38 mouse cellular contexts compared by ENCODE assay signal in genomic region chr5:139455166-139455565, GRCm38 (mm10). TPM values are rescaled to one million over a fixed set of nuclear protein-coding genes. Genes with fewer than 3 reads are reported as not detected.
DNase-seq lines count a peak whose midpoint lies in the region; ATAC-seq and TF ChIP-seq lines count a peak whose summit lies in the region.
"Had no signal": no experiment of that assay in that cellular context is flagged by ENCODE, and none has a peak within 500 bp of the region (broad histone marks: within the 10 kb centered on the region; RNA-seq: fewer than 3 reads in every experiment).

No protein-coding gene starts in this region.

- no peak for DNase-seq in frontal cortex, postnatal 14 days (ENCODE audit: low spot score in 2 of 2)
- peak; percentile 77 for DNase-seq in layer of hippocampus, adult 9-11 months
- no peak for DNase-seq in layer of hippocampus, postnatal 36 days
- peak; percentile 70 for DNase-seq in right cerebral cortex, adult 18-20 months
- no peak for DNase-seq in right cerebral cortex, postnatal 14 days
- no peak for DNase-seq in stomach, postnatal 0 days (ENCODE audit: low spot score)
- DNase-seq in midbrain, embryonic 10.5 days (ENCODE audit: low spot score) = no peak
- DNase-seq: adrenal gland, adult 2 months; adrenal gland, postnatal 36 days; cerebellum, adult 9-10 months; cerebellum, postnatal 36 days; embryo, embryonic 11 days; gastrocnemius, postnatal 36 days; heart, adult 2 months; heart, postnatal 10 days; kidney, adult 9 months; kidney, postnatal 10 days; liver, embryonic 13.5 days; lung, adult 18-20 months; lung, postnatal 10 days; spleen, adult 18-20 months; thymus, adult 2 months; thymus, postnatal 36 days had no signal

- no peaks in the 10 kb centered on the region for H3K36me3 ChIP-seq in stomach, postnatal 0 days (ENCODE audit: control insufficient read depth, insufficient read depth, low read length)
- peaks cover 57% of the 10 kb centered on the region for H3K36me3 ChIP-seq in midbrain, embryonic 10.5 days

- H3K4me1 ChIP-seq in stomach, postnatal 0 days (replicated peaks; ENCODE audit: control insufficient read depth, insufficient read depth) = no peaks in the 10 kb centered on the region
- peaks cover 15% of the 10 kb centered on the region for H3K4me1 ChIP-seq in midbrain, embryonic 10.5 days

- WGBS in stomach, postnatal 0 days = 87% methylated on average over 12 of the region's 12 CpGs
- 93% methylated on average over 12 of the region's 12 CpGs for WGBS in midbrain, embryonic 10.5 days

- H3K4me2 ChIP-seq in stomach, postnatal 0 days (replicated peaks; ENCODE audit: low read depth) = no peak overlapping the region
- H3K4me2 ChIP-seq: embryonic facial prominence, embryonic 12.5 days; forebrain, embryonic 15.5 days; heart, embryonic 13.5 days; hindbrain, embryonic 14.5 days; limb, embryonic 15.5 days; liver, embryonic 13.5 days; midbrain, embryonic 11.5 days had no signal

- no peak for TF ChIP-seq CTCF in stomach, postnatal 0 days (IDR thresholded peaks at IDR 0.05; ENCODE audit: low read depth)

- no peak overlapping the region for H3K9ac ChIP-seq in stomach, postnatal 0 days (ENCODE audit: low read length)
- H3K9ac ChIP-seq: embryonic facial prominence, embryonic 12.5 days; forebrain, embryonic 15.5 days; heart, embryonic 13.5 days; hindbrain, embryonic 14.5 days; limb, embryonic 15.5 days; liver, embryonic 13.5 days had no signal

- no peak overlapping the region for H3K4me3 ChIP-seq in stomach, postnatal 0 days (ENCODE audit: low read depth, low read length)
- H3K4me3 ChIP-seq in midbrain, embryonic 10.5 days = no peak overlapping the region
- H3K4me3 ChIP-seq: embryonic facial prominence, embryonic 12.5 days; forebrain, embryonic 10.5 days; forebrain, embryonic 15.5 days; heart, adult 2 months; heart, embryonic 13.5 days; limb, embryonic 10.5 days; limb, embryonic 15.5 days; liver, embryonic 13.5 days had no signal

- no peak for TF ChIP-seq EP300 in stomach, postnatal 0 days (optimal IDR thresholded peaks at IDR 0.05)

- no peaks in the 10 kb centered on the region for H3K9me3 ChIP-seq in stomach, postnatal 0 days (ENCODE audit: control insufficient read depth, low read length)
- no peaks in the 10 kb centered on the region for H3K9me3 ChIP-seq in midbrain, embryonic 10.5 days (replicated peaks)
- H3K9me3 ChIP-seq: embryonic facial prominence, embryonic 12.5 days; forebrain, embryonic 10.5 days; forebrain, embryonic 15.5 days; heart, embryonic 13.5 days; limb, embryonic 10.5 days; limb, embryonic 15.5 days; liver, embryonic 13.5 days had no signal

- H3K27ac ChIP-seq in stomach, postnatal 0 days (replicated peaks) = 0 out of 2 replicates have a peak overlapping the region, but pooled peaks have one; percentile 2
- H3K27ac ChIP-seq in midbrain, embryonic 10.5 days (replicated peaks) = no peak overlapping the region
- H3K27ac ChIP-seq: embryonic facial prominence, embryonic 12.5 days; forebrain, embryonic 10.5 days; forebrain, embryonic 15.5 days; heart, adult 2 months; heart, embryonic 13.5 days; hindbrain, embryonic 14.5 days; limb, embryonic 10.5 days; limb, embryonic 15.5 days; liver, embryonic 13.5 days; macrophage had no signal

- no peaks in the 10 kb centered on the region for H3K27me3 ChIP-seq in stomach, postnatal 0 days (ENCODE audit: control insufficient read depth, insufficient read depth, low read length)
- H3K27me3 ChIP-seq in midbrain, embryonic 10.5 days (ENCODE audit: low read depth, poor library complexity, severe bottlenecking) = no peaks in the 10 kb centered on the region
- H3K27me3 ChIP-seq: CH12.LX; embryonic facial prominence, embryonic 12.5 days; forebrain, embryonic 15.5 days; heart, embryonic 13.5 days; limb, embryonic 15.5 days; liver, embryonic 13.5 days had no signal

- peak; percentile 93 for ATAC-seq in frontal cortex, adult (ENCODE audit: low TSS enrichment)
- no peak for ATAC-seq in stomach, postnatal 0 days (ENCODE audit: low FRiP score, low TSS enrichment)
- ATAC-seq: activated CD4-positive, CD25-positive, alpha-beta regulatory T cell, adult 4 months; forebrain, embryonic 15.5 days; intestine, postnatal 0 days; midbrain, embryonic 16.5 days had no signal

RNA-seq across cellular contexts. Expression of gene 3110082I17Rik, which starts 5.2 kb away (rescaled TPM):
- 10 to 100 TPM; 15.2 to 15.7 TPM for total RNA-seq in layer of hippocampus, postnatal 36 days (2021)
- 19.2 and 19.7 TPM in 2 replicates for polyA plus RNA-seq in stomach, postnatal 0 days (2015; fragmentation: Nextera tagmentation; extraction: Ambion mirVana)
- 56.6 and 64.7 TPM in 2 replicates for polyA plus RNA-seq in midbrain, embryonic 10.5 days (2016; fragmentation: Nextera tagmentation; extraction: Ambion mirVana)

RNA-seq across cellular contexts. Expression of gene Zfand2a, which starts 29.2 kb away (rescaled TPM):
- total RNA-seq in layer of hippocampus, postnatal 36 days (2021) = 10 to 100 TPM; 62.5 to 66.6 TPM
- 5.3 and 6.7 TPM in 2 replicates for polyA plus RNA-seq in stomach, postnatal 0 days (2015; fragmentation: Nextera tagmentation; extraction: Ambion mirVana)
- polyA plus RNA-seq in midbrain, embryonic 10.5 days (2016; fragmentation: Nextera tagmentation; extraction: Ambion mirVana) = 9.1 and 12.2 TPM in 2 replicates

RNA-seq across cellular contexts. Expression of gene Gper1, which starts 32.2 kb away (rescaled TPM):
- total RNA-seq in layer of hippocampus, postnatal 36 days (2021) = 1 to 10 TPM; 2.5 to 2.7 TPM
- 2.8 and 3.2 TPM in 2 replicates for polyA plus RNA-seq in stomach, postnatal 0 days (2015; fragmentation: Nextera tagmentation; extraction: Ambion mirVana)
- polyA plus RNA-seq in midbrain, embryonic 10.5 days (2016; fragmentation: Nextera tagmentation; extraction: Ambion mirVana) = 0.77 and 2.5 TPM in 2 replicates
- total RNA-seq: hematopoietic stem cell, adult 5-6 weeks had no signal
- polyA plus RNA-seq: activated CD4-positive, CD25-positive, alpha-beta regulatory T cell, adult 4 months; macrophage had no signal

RNA-seq across cellular contexts. Expression of gene C130050O18Rik, which starts 50.1 kb away (rescaled TPM):
- under 1 TPM in 1 of 2 experiments, not detected in 1; 0.20 TPM for total RNA-seq in layer of hippocampus, postnatal 36 days (2021)
- polyA plus RNA-seq in stomach, postnatal 0 days (2015; fragmentation: Nextera tagmentation; extraction: Ambion mirVana) = 0.41 and 0.46 TPM in 2 replicates
- 0.32 and 0.39 TPM in 2 replicates for polyA plus RNA-seq in midbrain, embryonic 10.5 days (2016; fragmentation: Nextera tagmentation; extraction: Ambion mirVana)
- total RNA-seq: CH12.LX had no signal
- polyA plus RNA-seq: activated CD4-positive, CD25-positive, alpha-beta regulatory T cell, adult 4 months had no signal

Comparison
In these comparisons a context has a peak if more than half of its experiments do, and no peak if none do; other contexts are left out.
1. DNase-seq: peak in layer of hippocampus, adult 9-11 months (single experiment) and right cerebral cortex, adult 18-20 months (single experiment); none in frontal cortex, postnatal 14 days (0 of 2), layer of hippocampus, postnatal 36 days (0 of 2), right cerebral cortex, postnatal 14 days (single experiment), stomach, postnatal 0 days (single experiment) and midbrain, embryonic 10.5 days (single experiment).